8 mouse cellular contexts compared by ENCODE assay signal in the genomic region with DNA sequence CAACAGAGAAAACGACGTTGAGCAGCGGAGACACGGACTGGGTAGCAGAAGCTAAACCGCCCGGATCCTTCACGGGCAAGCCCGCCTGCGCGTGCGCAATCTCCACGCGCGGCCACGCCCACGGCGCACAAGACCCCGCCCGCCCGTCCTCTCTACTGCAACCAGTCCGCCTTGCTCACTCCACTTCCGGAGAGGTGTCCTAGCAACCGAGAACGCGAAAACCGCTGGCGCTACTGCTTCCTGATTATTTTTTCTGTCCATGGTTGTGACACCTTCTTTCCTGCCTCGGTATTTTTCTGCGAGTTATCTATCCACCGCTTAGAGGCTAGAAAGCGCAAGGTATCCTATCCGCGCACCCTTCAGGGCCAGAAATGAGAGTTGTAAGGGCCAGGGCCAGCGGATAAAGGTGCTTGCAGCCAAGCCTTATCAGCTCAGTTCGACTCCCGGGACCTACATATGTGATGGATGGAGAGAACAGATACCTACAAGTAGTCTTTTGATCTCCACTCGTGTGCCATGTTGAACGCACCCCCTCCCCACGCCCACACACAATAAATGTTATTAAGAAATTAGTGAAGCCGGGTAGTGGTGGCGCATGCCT. TPM values are rescaled to one million over a fixed set of nuclear protein-coding genes. Genes with fewer than 3 reads are reported as not detected.
DNase-seq lines count a peak whose midpoint lies in the region; ATAC-seq lines count a peak whose summit lies in the region.

A gene (minus strand): TSS at position 89 of the 601 bp plus-strand sequence.

- peak; percentile 98 for ATAC-seq in erythroblast, adult 5-6 weeks (replicated peaks; ENCODE audit: low FRiP score, poor library complexity, severe bottlenecking)
- peak; percentile 96 for ATAC-seq in kidney, embryonic 15.5 days (replicated peaks; ENCODE audit: low FRiP score)
- ATAC-seq in monocyte, adult 5-6 weeks (replicated peaks; ENCODE audit: insufficient number of reproducible peaks, low FRiP score, low TSS enrichment, poor library complexity, severe bottlenecking) = peak; percentile 94

- H3K4me1 ChIP-seq in heart, embryonic 10.5 days = 0 out of 2 replicates have a peak, but pooled peaks cover 10% of the 10 kb centered on the region
- peaks cover 13% of the 10 kb centered on the region for H3K4me1 ChIP-seq in kidney, embryonic 15.5 days

- H3K4me2 ChIP-seq in kidney, embryonic 15.5 days = peak within 1 kb of the TSS; percentile 66

- no peaks in the 10 kb centered on the region for H3K9me3 ChIP-seq in heart, embryonic 10.5 days
- H3K9me3 ChIP-seq in kidney, embryonic 15.5 days (replicated peaks) = no peaks in the 10 kb centered on the region

- peak within 1 kb of the TSS; percentile 82 for H3K27ac ChIP-seq in heart, embryonic 10.5 days
- peak within 1 kb of the TSS; percentile 38 for H3K27ac ChIP-seq in kidney, embryonic 15.5 days

- 9% methylated on average over 41 of the region's 41 CpGs for WGBS in heart, embryonic 10.5 days
- 11% methylated on average over 41 of the region's 41 CpGs for whole genome bisulfite sequencing in kidney, embryonic 15.5 days

- H3K9ac ChIP-seq in kidney, embryonic 15.5 days = peak within 1 kb of the TSS; percentile 52

- peak within 1 kb of the TSS; percentile 75 for H3K4me3 ChIP-seq in heart, embryonic 10.5 days
- H3K4me3 ChIP-seq in kidney, embryonic 15.5 days (replicated peaks) = peak within 1 kb of the TSS; percentile 52

- peaks cover 3% of the 10 kb centered on the region; the same call in 1 of the 2 replicates for H3K36me3 ChIP-seq in heart, embryonic 10.5 days
- H3K36me3 ChIP-seq in kidney, embryonic 15.5 days = no peaks in the 10 kb centered on the region

- peak; percentile 98 for DNase-seq in B cell, adult 2 months
- peak; percentile 96 for DNase-seq in brain, adult 2 months (ENCODE audit: low read depth, low spot score)
- DNase-seq in heart, embryonic 10.5 days (ENCODE audit: low spot score) = peak; percentile 97
- peak; percentile 93 for DNase-seq in liver
- peak; percentile 95 to 97 for DNase-seq in spleen, postnatal 4 days (ENCODE audit: low spot score in 2 of 2)

- no peaks in the 10 kb centered on the region for H3K27me3 ChIP-seq in heart, embryonic 10.5 days (ENCODE audit: insufficient read depth, poor library complexity, severe bottlenecking)
- H3K27me3 ChIP-seq in kidney, embryonic 15.5 days = no peaks in the 10 kb centered on the region

RNA-seq across cellular contexts. Expression of the gene that starts here (rescaled TPM):
- total RNA-seq in erythroblast, adult 5-6 weeks (2015; ENCODE audit: low replicate concordance) = 8.4 and 8.5 TPM in 2 replicates
- total RNA-seq in erythroblast, adult 5-6 weeks (2017; ENCODE audit: low replicate concordance) = 1.8 and 8.3 TPM in 2 replicates
- 23.9 and 24.6 TPM in 2 replicates for polyA plus RNA-seq in heart, embryonic 10.5 days (2016; fragmentation: Nextera tagmentation; extraction: Ambion mirVana)
- polyA plus RNA-seq in kidney, embryonic 15.5 days (2015; fragmentation: Nextera tagmentation; extraction: Ambion mirVana) = 25.3 and 28.7 TPM in 2 replicates
- 5.0 to 6.9 TPM (median 5.2 TPM) in 3 replicates for total RNA-seq in monocyte, adult 5-6 weeks (2017)

Comparison
In these comparisons a context has a peak if more than half of its experiments do, and no peak if none do; other contexts are left out.
1. Peak in every context shown above with its lines: DNase-seq, ATAC-seq, H3K4me3 ChIP-seq and H3K27ac ChIP-seq.